Mouse (Mus musculus) lung, embryonic 14.5 days (tissue): ENCODE results near the gene Rpl19. TPM values are rescaled to one million over a fixed set of nuclear protein-coding genes. Genes with fewer than 3 reads are reported as not detected.

ENCODE experiments used
- ATAC-seq: fragments of 200-750 bp; cut with Nextera tagmentation; 2 replicates; pipeline ENCODE4 v1.8.0; 2017; ENCODE audit warnings: mild to moderate bottlenecking, moderate TSS enrichment, moderate library complexity; ENCODE audit not compliant: insufficient read depth
- DNase-seq: peaks from one replicate; pipeline ENCODE4 v3.0.0-alpha.2; 2015
- H3K27ac ChIP-seq: fragments of 300-500 bp; sonication (generic); 2 replicates; pipeline ENCODE4 v1.5.1; 2014; ENCODE audit warnings: low read depth, mild to moderate bottlenecking, moderate library complexity
- H3K27me3 ChIP-seq: fragments of 300-500 bp; sonication (generic); 2 replicates; pipeline ENCODE4 v1.6.1; 2014; ENCODE audit warnings: low read length, control low read depth; ENCODE audit not compliant: insufficient read depth
- H3K36me3 ChIP-seq: fragments of 300-500 bp; sonication (generic); 2 replicates; pipeline ENCODE4 v1.6.1; 2014; ENCODE audit warnings: control low read depth; ENCODE audit not compliant: insufficient read depth
- H3K4me1 ChIP-seq: fragments of 300-500 bp; sonication (generic); 2 replicates; pipeline ENCODE4 v1.6.1; 2014; ENCODE audit warnings: antibody characterized with exemption, control low read depth; ENCODE audit not compliant: insufficient read depth
- H3K4me2 ChIP-seq: fragments of 300-500 bp; sonication (generic); 2 replicates; pipeline ENCODE4 v1.6.1; 2014; ENCODE audit warnings: mild to moderate bottlenecking
- H3K4me3 ChIP-seq: fragments of 300-500 bp; sonication (generic); 2 replicates; pipeline ENCODE4 v1.5.1; 2014; ENCODE audit warnings: low read depth, low read length
- H3K9ac ChIP-seq: fragments of 300-500 bp; sonication (generic); 2 replicates; pipeline ENCODE4 v1.6.1; 2014
- H3K9me3 ChIP-seq: fragments of 300-500 bp; sonication (generic); 2 replicates; pipeline ENCODE4 v1.6.1; 2016; ENCODE audit warnings: low read depth, low read length, control low read depth
- CTCF ChIP-seq: IDR thresholded peaks from 2 replicates; pipeline ENCODE4 v1.5.1; 2016; ENCODE audit warnings: antibody characterized with exemption, low read depth
- WGBS: fragments of 180-500 bp; shearing (Covaris S2); extraction: QIAGEN DNeasy Blood & Tissue Kit; methylation state at CpG from one replicate; pipeline ENCODE4 v1.1.7; 2014; 5-methylcytosine and 5-hydroxymethylcytosine counted together
- polyA plus RNA-seq: library from polyadenylated mRNA; unstranded; fragments of >200 nt; fragmentation: Nextera tagmentation; extraction: Ambion mirVana; gene quantifications from 2 replicates; pipeline ENCODE4 v1.2.1, GENCODE M21; 2014

Rpl19 gene
- polyA plus RNA-seq, 1 experiment from 2014 or later: 1,171 TPM

DNA sequence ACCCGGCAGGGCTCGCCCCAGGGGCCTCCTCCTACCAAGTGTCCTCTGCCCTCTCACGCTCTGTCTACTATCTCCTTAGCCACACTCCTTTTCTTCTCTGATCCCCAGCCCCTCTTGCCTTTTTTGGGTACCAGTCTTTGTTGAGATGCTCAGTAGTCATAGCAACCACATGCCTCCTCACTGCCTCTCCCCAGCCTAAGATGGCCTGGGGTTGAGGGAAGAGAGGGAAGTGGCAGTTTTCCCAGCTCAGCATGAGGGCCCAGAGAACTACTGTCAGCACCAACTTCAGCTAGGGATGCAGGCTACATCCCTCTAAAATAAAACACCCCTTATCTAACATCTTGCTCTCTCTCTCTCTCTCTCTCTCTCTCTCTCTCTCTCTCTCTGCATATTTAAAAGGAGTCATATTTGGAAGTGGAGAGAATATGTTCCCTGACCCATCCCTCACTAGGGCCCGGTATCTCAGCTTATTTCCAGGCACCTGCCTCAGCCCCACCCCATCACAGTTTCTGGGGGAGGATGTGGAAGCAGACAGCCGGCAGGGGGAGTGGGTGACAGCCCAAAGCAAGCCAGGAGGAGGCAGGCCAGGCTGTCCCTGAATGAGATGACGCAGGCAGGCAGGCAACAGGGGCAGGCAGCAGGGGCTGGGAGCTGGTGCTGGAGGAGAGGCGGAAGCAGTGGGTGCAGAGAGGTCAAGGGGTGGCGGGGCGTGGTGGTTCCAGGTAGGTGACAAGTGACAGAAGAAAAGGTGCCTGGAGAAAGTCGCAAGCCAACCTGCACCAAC, 7.5 kb upstream of the Rpl19 start:
- Histone ChIP-seq H3K4me3 (no peak overlapping the region), H3K4me1 (peaks cover 12% of the 10 kb centered on the region), H3K9me3 (no peaks in the 10 kb centered on the region), H3K4me2 (no peak overlapping the region), H3K27me3 (no peaks in the 10 kb centered on the region), H3K36me3 (peaks cover 23% of the 10 kb centered on the region), H3K27ac (no peak overlapping the region), H3K9ac (no peak overlapping the region)
- ATAC-seq (no peak), DNase-seq (peak; percentile 48)
- TF ChIP-seq CTCF: peak; percentile 70
- 43% methylated on average over 10 of the region's 10 CpGs for WGBS

DNA sequence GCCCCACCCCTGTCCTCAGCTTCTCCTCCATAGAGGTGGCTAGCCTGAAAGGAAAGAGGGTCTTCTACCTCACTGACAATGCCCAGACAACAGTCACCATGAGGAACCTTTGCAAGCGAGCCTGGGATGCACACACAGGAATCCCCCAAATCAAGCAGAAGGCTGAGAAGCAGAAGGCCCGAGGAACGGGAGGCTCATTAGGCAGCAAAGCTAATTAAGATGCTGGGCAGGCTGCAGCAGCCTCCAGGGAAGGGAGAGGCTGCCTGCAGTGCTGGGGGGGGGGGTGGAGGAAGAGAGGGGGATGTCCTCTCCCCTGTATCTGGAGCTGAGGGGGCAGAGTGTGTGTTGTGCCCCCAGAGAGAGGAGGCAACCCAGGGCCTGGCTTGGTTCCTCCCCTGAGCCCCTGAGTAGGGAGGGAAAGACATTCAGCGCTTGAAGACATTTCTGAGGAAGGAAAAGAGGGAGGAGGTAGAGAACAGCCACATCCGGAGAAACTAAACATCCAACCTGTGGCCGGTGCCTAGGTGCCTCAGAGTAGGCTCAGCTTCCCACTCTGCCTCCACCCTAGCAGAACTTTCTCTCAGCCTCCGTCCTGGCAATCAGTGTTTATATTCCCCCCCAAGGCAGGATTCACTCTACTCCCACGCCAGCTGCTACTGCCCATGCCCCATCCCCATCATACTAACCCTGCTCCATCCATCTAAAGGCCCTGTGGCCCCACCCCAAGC, 6.5 kb upstream of the Rpl19 start:
- TF ChIP-seq CTCF: no peak
- Histone ChIP-seq H3K4me3 (no peak overlapping the region), H3K4me2 (no peak overlapping the region), H3K9ac (no peak overlapping the region), H3K27ac (no peak overlapping the region), H3K4me1 (peaks cover 12% of the 10 kb centered on the region), H3K9me3 (no peaks in the 10 kb centered on the region), H3K27me3 (no peaks in the 10 kb centered on the region), H3K36me3 (peaks cover 15% of the 10 kb centered on the region; the same call in 1 of the 2 replicates)
- ATAC-seq (no peak), DNase-seq (no peak)
- WGBS: 38% methylated on average over 8 of the region's 8 CpGs

DNA sequence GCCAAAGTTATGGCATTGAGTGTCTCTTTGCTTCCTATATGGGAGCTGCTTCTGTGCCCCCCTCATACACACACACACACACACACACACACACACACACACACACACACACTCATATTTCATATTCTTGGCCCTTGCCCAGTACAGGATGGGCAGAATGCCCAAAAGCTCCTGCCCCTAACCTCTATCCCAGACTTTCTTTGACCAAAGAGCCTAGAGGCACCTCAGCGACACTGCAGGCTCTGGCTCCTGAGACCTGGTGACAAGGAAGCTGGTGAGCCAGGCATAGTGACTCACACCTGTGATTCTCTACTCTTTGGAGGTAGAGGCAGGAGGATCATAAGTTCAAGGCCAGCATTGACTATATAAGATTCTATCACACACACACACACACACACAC, 5.8 kb upstream of the Rpl19 start:
- Histone ChIP-seq H3K27ac (no peak overlapping the region), H3K4me2 (no peak overlapping the region; the same call in 1 of the 2 replicates), H3K9me3 (no peaks in the 10 kb centered on the region), H3K4me1 (peaks cover 15% of the 10 kb centered on the region), H3K4me3 (no peak overlapping the region), H3K36me3 (peaks cover 8% of the 10 kb centered on the region; the same call in 1 of the 2 replicates), H3K27me3 (no peaks in the 10 kb centered on the region), H3K9ac (no peak overlapping the region)
- TF ChIP-seq CTCF: no peak
- WGBS: 55% methylated on average over 1 of the region's 1 CpGs
- ATAC-seq (no peak), DNase-seq (peak; percentile 37)

GRCm38 (mm10) chr11:98021118-98021517, 5.4 kb upstream of the Rpl19 start:
- ATAC-seq (no peak), DNase-seq (no peak)
- TF ChIP-seq CTCF: no peak
- Histone ChIP-seq H3K27me3 (no peaks in the 10 kb centered on the region), H3K9me3 (no peaks in the 10 kb centered on the region), H3K4me1 (peaks cover 19% of the 10 kb centered on the region), H3K4me2 (peak overlapping the region; percentile 98), H3K4me3 (peak overlapping the region; percentile 78), H3K27ac (no peak overlapping the region), H3K9ac (peak overlapping the region; percentile 74; the same call in 1 of the 2 replicates), H3K36me3 (0 out of 2 replicates have a peak, but pooled peaks cover 4% of the 10 kb centered on the region)
- WGBS: 44% methylated on average over 2 of the region's 2 CpGs

GRCm38 (mm10) chr11:98021565-98022252, 4.8 kb upstream of the Rpl19 start:
- ATAC-seq (peak; percentile 5; the same call in 1 of the 2 replicates), DNase-seq (peak; percentile 57)
- TF ChIP-seq CTCF: no peak
- Histone ChIP-seq H3K4me1 (peaks cover 19% of the 10 kb centered on the region), H3K9ac (peak overlapping the region; percentile 74), H3K27ac (peak overlapping the region; percentile 94), H3K4me3 (peak overlapping the region; percentile 78), H3K36me3 (no peaks in the 10 kb centered on the region), H3K27me3 (no peaks in the 10 kb centered on the region), H3K4me2 (peak overlapping the region; percentile 98), H3K9me3 (no peaks in the 10 kb centered on the region)
- WGBS: 2% methylated on average over 34 of the region's 34 CpGs

- peak overlapping the region; percentile 74 for H3K9ac ChIP-seq
- TF ChIP-seq CTCF: no peak
- H3K4me2 ChIP-seq: peak overlapping the region; percentile 98
- peak overlapping the region; percentile 78 for H3K4me3 ChIP-seq
- no peak; the same call in 1 of the 2 replicates for ATAC-seq
- H3K9me3 ChIP-seq: no peaks in the 10 kb centered on the region
- no peak for DNase-seq
- WGBS: 0% methylated on average over 23 of the region's 23 CpGs
- no peaks in the 10 kb centered on the region for H3K36me3 ChIP-seq
- peaks cover 19% of the 10 kb centered on the region for H3K4me1 ChIP-seq
- no peaks in the 10 kb centered on the region for H3K27me3 ChIP-seq
- peak overlapping the region; percentile 94 for H3K27ac ChIP-seq
These were observed 4.3 kb upstream of the Rpl19 start for GRCm38 (mm10) chr11:98022253-98022554.
